Mouse (Mus musculus): ENCODE data around the gene Prr14.
A peak's percentile ranks its signal among the peaks of the same experiment; 100 is the strongest.
"Not testable (repeated sequence)": the region's sequence is repeated elsewhere in the genome, so short reads cannot be mapped to it uniquely, and the experiment has no call there.

Gene Prr14

GRCm38 (mm10) chr7:127472060-127472459 is 12.6 kb downstream of the Prr14 start:
- DNase-seq (ENCODE audit: low spot score in 2 of 2): peak; percentile 16 to 18

DNA sequence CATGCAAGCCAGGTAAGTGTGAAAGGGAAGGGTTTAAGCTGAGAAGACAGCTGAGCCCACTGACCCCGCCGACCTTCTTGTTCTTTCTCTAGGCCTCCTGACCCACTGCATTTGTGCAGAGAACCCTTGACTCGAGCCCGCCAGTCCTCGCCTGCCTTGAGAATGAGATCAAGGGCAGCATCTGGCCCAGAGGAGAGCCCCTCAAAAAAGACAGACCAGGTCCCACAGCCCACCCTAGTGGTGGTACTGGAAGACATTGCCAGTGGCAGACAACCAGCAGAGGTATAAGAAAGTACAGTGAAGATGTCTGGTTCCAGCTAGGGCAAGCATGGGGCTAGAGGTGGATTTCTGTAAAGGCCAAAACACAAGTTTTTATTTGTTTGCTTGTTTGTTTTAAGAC is 14.3 kb downstream of the Prr14 start:
- DNase-seq (ENCODE audit: low spot score in 2 of 2): no peak

DNA sequence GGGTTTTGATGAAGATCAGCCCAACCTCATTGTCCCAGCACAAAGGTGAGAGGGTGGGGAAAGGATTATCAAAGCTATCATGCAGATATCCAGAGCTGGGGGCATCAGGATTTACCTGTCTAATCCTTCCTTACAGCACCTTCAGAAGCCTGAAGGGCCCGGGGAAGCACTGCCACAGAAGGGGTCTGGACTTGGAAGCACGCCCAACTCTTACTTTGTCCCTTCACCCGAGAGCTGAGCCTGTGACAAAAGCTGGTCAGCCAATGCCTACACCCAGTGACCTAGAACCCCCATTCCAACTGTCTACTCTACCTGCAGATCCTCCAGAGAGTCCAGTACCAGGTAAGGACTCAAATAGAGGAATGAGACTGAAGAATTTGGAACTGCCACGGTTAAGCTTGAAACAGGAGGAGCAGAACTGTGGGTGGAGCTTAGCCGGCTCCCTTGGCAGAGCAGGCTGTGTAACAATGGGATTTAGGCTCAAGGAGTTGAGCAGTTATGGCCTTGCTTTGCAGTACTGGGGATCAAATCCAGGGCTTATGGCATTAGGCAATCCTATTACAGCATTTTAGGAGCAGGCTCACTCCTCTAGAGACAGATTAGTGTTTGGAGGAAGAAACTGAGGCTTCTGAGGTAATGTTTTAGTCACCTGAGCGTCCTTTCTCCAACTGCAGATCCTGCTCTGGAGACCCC is 15.1 kb downstream of the Prr14 start:
- no peak for DNase-seq (ENCODE audit: low spot score in 2 of 2)

GRCm38 (mm10) chr7:127475186-127475740 is 15.9 kb downstream of the Prr14 start:
- DNase-seq (ENCODE audit: low spot score in 2 of 2): no peak

DNA sequence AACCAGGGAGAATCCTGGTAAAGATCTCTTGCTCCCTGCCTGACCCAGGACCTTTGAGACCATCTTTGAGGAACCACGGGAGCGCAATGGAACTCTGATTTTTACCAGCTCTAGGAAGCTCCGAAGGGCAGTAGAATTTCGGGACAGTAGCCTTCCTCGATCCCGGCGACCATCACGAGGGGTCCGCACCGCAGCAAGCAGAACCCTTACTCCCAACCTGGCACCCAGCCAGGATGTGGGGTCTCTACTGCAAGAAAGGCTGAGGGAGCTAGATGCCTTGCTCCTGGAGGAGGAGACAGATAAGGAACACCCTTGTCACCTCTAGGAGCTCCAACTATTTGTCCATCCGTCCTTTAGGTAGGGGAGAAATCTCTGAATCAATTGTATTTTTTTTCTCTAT is 16.9 kb downstream of the Prr14 start:
- DNase-seq (ENCODE audit: low spot score in 2 of 2): no peak

- no peak for DNase-seq (ENCODE audit: low spot score in 2 of 2)
Observed at GRCm38 (mm10) chr7:127476855-127477254, 17.4 kb downstream of the Prr14 start.

GRCm38 (mm10) chr7:127477687-127478634 is 18.6 kb downstream of the Prr14 start:
- peak; percentile 99 for DNase-seq (ENCODE audit: low spot score in 2 of 2)

- DNase-seq (ENCODE audit: low spot score in 2 of 2): peak; percentile 93
Observed at GRCm38 (mm10) chr7:127478635-127479317, 19.4 kb downstream of the Prr14 start, which contains the start of gene Fbrs. TSS of gene Fbrs (plus strand) at chr7:127479199.

- DNase-seq (ENCODE audit: low spot score in 2 of 2): peak in 1 of 2 experiments; percentile 17
Observed at GRCm38 (mm10) chr7:127479318-127480225, 20.2 kb downstream of the Prr14 start.

DNA sequence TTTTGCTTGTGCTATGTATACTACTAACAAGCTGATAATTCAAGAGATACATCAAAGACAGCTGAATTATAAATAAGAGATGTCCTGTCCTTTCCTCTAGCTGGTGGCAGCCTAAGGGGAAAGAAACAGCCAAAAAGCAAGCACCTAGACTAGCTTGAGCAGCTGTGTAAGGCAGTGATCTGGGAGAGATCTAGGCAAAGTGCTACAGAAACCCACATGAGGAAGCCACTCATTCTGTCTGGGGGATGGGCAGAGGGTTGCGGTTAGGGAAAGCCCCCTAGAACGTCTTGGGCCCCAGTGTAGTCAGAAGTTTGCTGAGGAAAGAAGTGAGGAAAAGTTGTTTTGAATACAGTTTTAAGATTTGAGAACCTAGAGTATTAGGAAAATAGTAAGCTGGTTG is 20.9 kb downstream of the Prr14 start:
- DNase-seq (ENCODE audit: low spot score in 2 of 2): no peak

GRCm38 (mm10) chr7:127485416-127485815 is 26.0 kb downstream of the Prr14 start:
- no peak for DNase-seq (ENCODE audit: low spot score in 2 of 2)

GRCm38 (mm10) chr7:127488364-127488763 is 29.0 kb downstream of the Prr14 start:
- not testable (repeated sequence) for DNase-seq (ENCODE audit: low spot score in 2 of 2)

DNA sequence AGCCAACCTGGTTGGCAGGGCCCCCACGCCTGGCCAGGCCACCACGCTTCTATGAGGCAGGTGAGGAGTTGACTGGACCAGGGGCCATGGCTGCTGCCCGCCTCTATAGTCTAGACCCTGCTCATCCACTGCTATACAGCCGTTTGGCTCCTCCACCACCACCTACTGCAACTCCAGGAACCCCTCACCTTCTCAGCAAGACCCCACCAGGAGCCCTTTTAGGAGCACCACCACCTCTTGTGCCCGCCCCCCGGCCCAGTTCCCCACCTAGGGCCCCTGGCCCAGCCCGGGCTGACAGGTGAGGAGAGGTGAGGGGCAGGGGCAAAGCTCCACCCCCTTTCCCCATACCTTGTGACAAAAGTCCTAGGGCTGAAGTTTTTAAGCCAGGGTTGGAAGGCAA is 30.6 kb downstream of the Prr14 start:
- no peak for DNase-seq (ENCODE audit: low spot score in 2 of 2)

DNA sequence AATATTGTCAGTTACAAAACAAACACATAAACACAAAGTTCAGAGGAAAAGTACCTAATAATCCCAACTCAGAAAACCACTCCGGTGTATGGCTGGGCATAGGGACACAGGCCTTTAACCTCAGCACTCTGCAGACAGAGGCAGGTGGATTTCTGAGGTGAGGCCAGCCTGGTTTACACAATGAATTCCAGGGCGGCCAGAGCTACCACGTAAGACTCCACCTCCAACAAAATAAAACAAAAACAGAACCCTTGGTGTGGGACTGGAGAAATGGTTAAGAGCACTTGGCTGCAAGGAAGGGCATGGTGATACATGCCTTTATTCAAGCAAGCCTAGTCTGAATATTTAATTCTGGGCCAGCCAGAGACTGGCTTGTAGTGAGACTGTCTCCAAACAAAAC is 32.4 kb downstream of the Prr14 start:
- no peak for DNase-seq (ENCODE audit: low spot score in 2 of 2)

DNA sequence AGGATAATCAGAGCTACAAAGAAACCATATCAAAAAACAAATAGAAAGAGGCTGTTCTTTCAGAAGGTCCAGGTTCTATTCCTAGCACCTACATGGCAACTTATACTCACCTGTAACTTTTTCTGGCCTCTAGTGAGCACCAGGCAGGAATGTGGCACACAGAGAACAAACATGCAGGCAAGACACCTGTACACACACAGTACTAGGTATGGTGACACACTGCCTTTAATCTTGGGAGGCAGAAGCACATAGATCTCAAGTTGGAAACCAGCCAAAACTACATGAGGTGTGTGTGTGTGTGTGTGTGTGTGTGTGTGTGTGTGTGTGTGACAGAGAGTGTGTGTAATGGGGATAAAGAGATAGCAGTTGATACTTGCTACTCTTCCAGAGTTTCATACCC is 35.2 kb downstream of the Prr14 start:
- DNase-seq (ENCODE audit: low spot score in 2 of 2): no peak

DNA sequence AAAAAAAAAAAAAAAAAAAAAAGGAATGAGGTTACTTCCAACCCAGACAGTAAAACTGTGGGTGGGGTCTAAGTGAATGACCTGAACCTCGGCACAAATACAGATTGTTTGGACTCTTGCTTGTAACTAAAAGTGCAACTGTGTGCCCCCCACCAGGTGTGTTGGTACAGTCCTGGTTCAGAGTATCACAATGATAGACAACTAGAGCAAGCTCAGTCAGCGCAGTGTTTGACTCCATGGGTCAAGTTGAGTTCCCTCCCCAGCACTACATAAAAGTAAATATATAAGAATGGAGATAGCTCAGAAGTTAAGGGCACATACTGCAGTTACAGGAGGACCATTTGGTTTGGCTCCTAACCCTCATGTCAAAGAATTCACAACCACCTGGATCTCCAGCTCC is 38.0 kb downstream of the Prr14 start:
- no peak for DNase-seq (ENCODE audit: low spot score in 2 of 2)

- no peak for DNase-seq (ENCODE audit: low spot score in 2 of 2)
Observed at GRCm38 (mm10) chr7:127498407-127498806, 39.0 kb downstream of the Prr14 start.

GRCm38 (mm10) chr7:127508291-127508690 is 48.9 kb downstream of the Prr14 start:
- no peak for DNase-seq (ENCODE audit: low spot score in 2 of 2)

GRCm38 (mm10) chr7:127509830-127510229 is 50.4 kb downstream of the Prr14 start:
- not testable (repeated sequence) for DNase-seq (ENCODE audit: low spot score in 2 of 2)

GRCm38 (mm10) chr7:127511241-127511640 is 51.8 kb downstream of the Prr14 start:
- no peak for DNase-seq (ENCODE audit: low spot score in 2 of 2)

GRCm38 (mm10) chr7:127511808-127512230 is 52.4 kb downstream of the Prr14 start, which contains the start of gene Srcap:
TSS of gene Srcap (plus strand) at chr7:127511983.
- DNase-seq (ENCODE audit: low spot score in 2 of 2): peak; percentile 92 to 97
